Mouse (Mus musculus) liver, embryonic 14.5 days (tissue): ENCODE results near the gene Ltbr. TPM values are rescaled to one million over a fixed set of nuclear protein-coding genes. Genes with fewer than 3 reads are reported as not detected.
"Not testable (repeated sequence)": the region's sequence is repeated elsewhere in the genome, so short reads cannot be mapped to it uniquely, and the experiment has no call there.

Source experiments
- ATAC-seq: fragments of 200-750 bp; cut with Nextera tagmentation; 2 replicates; pipeline ENCODE4 v1.8.0; 2017; ENCODE audit warnings: moderate number of reproducible peaks, mild to moderate bottlenecking, moderate library complexity; ENCODE audit not compliant: insufficient read depth
- DNase-seq, 3 experiments: peaks; one replicate each; pipeline ENCODE4 v3.0.0-alpha.2; 2012 to 2013; ENCODE audit warnings: low read depth in 3 of 3, low spot score in 3 of 3
- H3K27ac ChIP-seq: fragments of 300-500 bp; sonication (generic); 2 replicates; pipeline ENCODE4 v1.5.1; 2014; ENCODE audit warnings: moderate library complexity, mild to moderate bottlenecking, control low read depth, inconsistent platforms
- H3K27me3 ChIP-seq: fragments of 300-500 bp; sonication (generic); 2 replicates; pipeline ENCODE4 v1.6.1; 2014; ENCODE audit warnings: mild to moderate bottlenecking, low read length, moderate library complexity; ENCODE audit not compliant: control insufficient read depth, insufficient read depth
- H3K36me3 ChIP-seq: fragments of 300-500 bp; sonication (generic); replicated peaks from 2 replicates; pipeline ENCODE4 v1.6.1; 2014; ENCODE audit warnings: low read depth; ENCODE audit not compliant: control insufficient read depth, insufficient read depth
- H3K4me1 ChIP-seq, 2 experiments: fragments of 200-500 bp in 1 of 2; fragments of 300-500 bp in 1 of 2; sonication (generic) in 1 of 2; replicated peaks; 2 replicates each; pipeline ENCODE4 v1.6.1; 2012 to 2014; ENCODE audit warnings: antibody characterized with exemption in 1 of 2, inconsistent platforms in 1 of 2, low read length in 1 of 2; ENCODE audit not compliant: control insufficient read depth in 2 of 2, insufficient read depth in 2 of 2
- H3K4me2 ChIP-seq: fragments of 300-500 bp; sonication (generic); 2 replicates; pipeline ENCODE4 v1.6.1; 2014; ENCODE audit warnings: low read depth, mild to moderate bottlenecking, control low read depth, moderate library complexity
- H3K4me3 ChIP-seq, 2 experiments: fragments of 200-500 bp in 1 of 2; fragments of 300-500 bp in 1 of 2; sonication (generic) in 1 of 2; 2 replicates each; pipeline ENCODE4 v1.5.1; 2012 to 2014; ENCODE audit warnings: low read depth in 2 of 2, low read length in 2 of 2, mild to moderate bottlenecking in 2 of 2, control low read depth in 1 of 2, inconsistent platforms in 1 of 2, moderate library complexity in 1 of 2; ENCODE audit not compliant: insufficient read depth in 1 of 2
- H3K9ac ChIP-seq: fragments of 300-500 bp; sonication (generic); replicated peaks from 2 replicates; pipeline ENCODE4 v1.6.1; 2014; ENCODE audit warnings: mild to moderate bottlenecking, control low read depth, moderate library complexity
- H3K9me3 ChIP-seq: fragments of 300-500 bp; sonication (generic); 2 replicates; pipeline ENCODE4 v1.6.1; 2016; ENCODE audit warnings: low read length, mixed read lengths; ENCODE audit not compliant: control insufficient read depth
- CTCF ChIP-seq: IDR thresholded peaks from 2 replicates; pipeline ENCODE4 v1.5.1; 2016; ENCODE audit warnings: antibody characterized with exemption, low read depth, control low read depth
- EP300 ChIP-seq: IDR thresholded peaks from 2 replicates; pipeline ENCODE4 v1.6.1; 2016; ENCODE audit warnings: antibody characterized with exemption, low read depth
- WGBS: fragments of 180-500 bp; shearing (Covaris S2); extraction: QIAGEN DNeasy Blood & Tissue Kit; methylation state at CpG from one replicate; pipeline ENCODE4 v1.1.7; 2014; ENCODE audit not compliant: insufficient replicate concordance; 5-methylcytosine and 5-hydroxymethylcytosine counted together
- polyA plus RNA-seq, 2 experiments: library from polyadenylated mRNA; depleted of rRNA in 1 of 2; stranded (reverse) in 1 of 2; unstranded in 1 of 2; fragments of >200 nt; fragmentation: Nextera tagmentation in 1 of 2; extraction: Ambion mirVana in 1 of 2; gene quantifications; 2 replicates each; pipeline versions ENCODE4 v1.2.1 to v1.2.3; 2012 to 2014

Ltbr gene
- polyA plus RNA-seq, 2 experiments: 12.3 to 15.2 TPM

DNA sequence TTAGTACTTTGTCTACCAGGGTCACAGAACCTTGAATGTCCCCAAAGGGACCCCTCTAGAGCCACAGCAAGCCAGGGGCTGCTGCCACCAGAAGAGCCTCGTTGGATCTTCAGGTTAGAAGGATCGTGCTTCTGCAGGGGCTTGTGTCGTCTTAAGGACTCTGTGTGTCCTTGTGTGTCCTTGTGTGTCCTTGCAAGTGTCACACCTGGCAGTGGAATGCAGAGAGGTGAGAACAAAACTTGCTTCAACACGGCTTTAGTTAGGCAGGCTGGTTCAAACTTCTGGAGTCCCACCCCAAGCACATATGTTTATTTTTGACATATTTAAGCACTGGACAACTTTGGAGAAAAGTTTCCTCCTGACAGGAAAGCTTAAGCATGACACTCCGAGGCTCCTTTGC is 25.0 kb downstream of the Ltbr start:
- ATAC-seq (no peak), DNase-seq (no peak)
- 54% methylated on average over 5 of the region's 5 CpGs for WGBS
- TF ChIP-seq EP300: no peak
- TF ChIP-seq CTCF: no peak
- H3K4me1 ChIP-seq: no peaks in the 10 kb centered on the region
- no peak overlapping the region for H3K9ac ChIP-seq
- H3K27ac ChIP-seq: no peak overlapping the region
- H3K4me3 ChIP-seq: no peak overlapping the region
- no peaks in the 10 kb centered on the region for H3K27me3 ChIP-seq
- no peaks in the 10 kb centered on the region for H3K9me3 ChIP-seq
- H3K36me3 ChIP-seq: no peaks in the 10 kb centered on the region
- H3K4me2 ChIP-seq: no peak overlapping the region

DNA sequence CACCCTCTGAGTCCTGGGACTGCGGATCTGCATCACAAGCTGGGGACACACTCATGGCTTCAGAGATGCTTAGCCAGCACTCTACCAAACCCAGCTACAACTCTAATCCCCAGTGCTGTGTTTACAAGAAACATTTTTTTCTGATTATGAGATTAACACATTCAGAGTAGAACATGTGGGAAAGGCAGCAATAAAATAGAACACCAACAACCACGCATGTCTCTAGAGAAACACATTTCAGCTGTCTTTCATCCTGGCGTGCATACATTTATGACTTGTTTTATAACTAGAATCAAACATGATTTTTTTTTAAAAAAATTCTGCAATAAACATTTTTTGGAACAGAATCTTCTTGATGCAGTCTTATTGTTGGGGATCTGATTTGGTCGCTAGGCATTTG is 26.7 kb downstream of the Ltbr start:
- DNase-seq (no peak), ATAC-seq (no peak)
- no peaks in the 10 kb centered on the region for H3K27me3 ChIP-seq
- no peak overlapping the region for H3K4me2 ChIP-seq
- H3K9me3 ChIP-seq: no peaks in the 10 kb centered on the region
- no peak overlapping the region for H3K4me3 ChIP-seq
- no peak overlapping the region for H3K27ac ChIP-seq
- H3K4me1 ChIP-seq: no peaks in the 10 kb centered on the region
- no peaks in the 10 kb centered on the region for H3K36me3 ChIP-seq
- no peak for TF ChIP-seq CTCF
- no peak overlapping the region for H3K9ac ChIP-seq
- 70% methylated on average over 4 of the region's 4 CpGs for WGBS

DNA sequence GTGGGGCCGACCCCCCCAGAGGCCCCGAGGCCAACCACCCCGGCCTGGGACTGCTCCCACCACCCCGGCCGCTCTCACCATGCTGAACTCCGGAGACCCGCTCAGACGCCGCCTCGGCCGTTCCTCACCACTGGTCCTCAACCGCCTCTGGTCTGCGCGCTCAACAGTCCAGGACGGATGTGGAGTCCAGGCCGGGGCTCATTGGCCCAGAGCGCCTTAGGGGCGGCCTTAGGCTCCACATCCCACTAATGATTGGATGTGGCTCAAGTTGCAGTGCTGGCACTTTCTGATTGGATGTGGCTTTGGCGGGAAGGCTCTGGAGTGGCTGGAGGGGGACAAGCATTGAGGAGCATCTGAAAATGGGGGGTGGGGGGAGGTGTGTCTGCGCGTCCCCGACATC is 27.8 kb downstream of the Ltbr start, which contains the start of gene Tuba3a:
TSS of gene Tuba3a (minus strand) at position 153 of the 400 bp plus-strand sequence.
- Histone ChIP-seq H3K9me3 (no peaks in the 10 kb centered on the region), H3K27me3 (no peaks in the 10 kb centered on the region), H3K4me2 (no peak within 1 kb of the TSS), H3K36me3 (no peaks in the 10 kb centered on the region), H3K9ac (no peak within 1 kb of the TSS), H3K4me1 (no peaks in the 10 kb centered on the region), H3K4me3 (no peak within 1 kb of the TSS), H3K27ac (no peak within 1 kb of the TSS)
- 80% methylated on average over 22 of the region's 22 CpGs for WGBS
- ATAC-seq (no peak), DNase-seq (no peak)
- TF ChIP-seq CTCF: no peak
- TF ChIP-seq EP300: no peak

DNA sequence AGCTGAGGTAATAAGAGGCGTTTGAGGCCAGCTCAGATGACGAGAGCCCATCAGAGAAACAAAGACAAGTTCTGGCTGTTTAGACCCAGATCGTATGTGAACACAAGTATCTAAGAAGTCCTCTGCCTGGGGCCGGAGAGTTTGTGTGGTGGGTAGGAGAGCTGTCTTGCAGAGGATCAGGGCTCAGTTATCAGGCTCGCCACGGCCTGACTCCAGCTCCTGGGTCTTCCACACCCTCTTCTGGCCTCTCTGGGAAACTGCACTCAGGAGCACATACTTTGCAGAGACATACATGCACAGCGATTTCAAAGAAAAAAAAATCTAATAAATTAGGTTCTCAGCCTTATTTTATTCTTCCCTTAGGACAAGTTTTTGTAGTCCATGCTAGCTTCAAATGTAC is 28.9 kb downstream of the Ltbr start:
- Histone ChIP-seq H3K9ac (no peak overlapping the region), H3K4me1 (no peaks in the 10 kb centered on the region), H3K27ac (no peak overlapping the region), H3K4me3 (no peak overlapping the region), H3K27me3 (no peaks in the 10 kb centered on the region), H3K4me2 (no peak overlapping the region), H3K36me3 (no peaks in the 10 kb centered on the region), H3K9me3 (no peaks in the 10 kb centered on the region)
- TF ChIP-seq CTCF (no peak), EP300 (no peak)
- WGBS: 71% methylated on average over 7 of the region's 7 CpGs
- ATAC-seq (no peak), DNase-seq (no peak)

DNA sequence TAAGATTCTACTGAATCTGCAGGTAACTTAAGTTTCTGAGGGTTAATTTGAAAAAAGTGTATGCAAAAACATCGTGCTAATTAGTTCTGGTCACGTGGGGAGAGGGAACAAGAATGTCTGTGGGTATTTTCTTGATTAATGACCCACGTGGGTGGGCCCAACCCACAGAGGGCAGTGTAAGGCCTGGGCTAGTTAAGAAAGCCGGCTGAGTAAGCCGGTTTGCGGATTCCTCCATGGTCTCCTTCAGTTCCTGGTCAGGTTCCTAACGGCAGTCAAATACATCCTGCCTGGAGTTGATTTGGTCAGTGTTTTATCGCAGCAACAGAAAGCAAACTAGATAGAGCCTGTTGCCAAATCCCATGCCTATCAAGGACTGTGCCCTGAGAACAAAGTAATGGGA is 29.4 kb downstream of the Ltbr start:
- Histone ChIP-seq H3K4me2 (no peak overlapping the region), H3K27ac (no peak overlapping the region), H3K36me3 (no peaks in the 10 kb centered on the region), H3K4me1 (no peaks in the 10 kb centered on the region), H3K4me3 (no peak overlapping the region), H3K9me3 (no peaks in the 10 kb centered on the region), H3K27me3 (no peaks in the 10 kb centered on the region), H3K9ac (no peak overlapping the region)
- TF ChIP-seq CTCF: no peak
- no peak for TF ChIP-seq EP300
- WGBS: 50% methylated on average over 8 of the region's 8 CpGs
- DNase-seq (no peak), ATAC-seq (no peak)

DNA sequence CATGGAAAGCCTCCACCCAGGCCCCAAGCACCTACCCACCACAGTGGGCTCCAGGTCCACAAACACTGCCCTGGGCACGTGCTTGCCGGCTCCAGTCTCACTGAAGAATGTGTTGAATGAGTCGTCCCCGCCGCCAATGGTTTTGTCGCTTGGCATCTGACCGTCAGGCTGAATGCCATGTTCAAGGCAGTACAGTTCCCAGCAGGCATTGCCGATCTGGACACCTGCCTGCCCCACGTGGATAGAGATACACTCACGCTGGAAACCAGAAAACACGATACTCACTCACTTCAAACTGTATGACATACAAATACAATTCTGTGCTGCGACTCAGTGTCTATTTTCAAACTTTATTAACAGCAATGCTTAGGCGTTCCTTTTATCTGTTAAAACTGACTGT is 31.0 kb downstream of the Ltbr start:
- H3K27me3 ChIP-seq, H3K36me3 ChIP-seq, ATAC-seq, H3K4me3 ChIP-seq, DNase-seq, H3K4me2 ChIP-seq, H3K9ac ChIP-seq, H3K9me3 ChIP-seq, H3K4me1 ChIP-seq, H3K27ac ChIP-seq: not testable (repeated sequence)
- 77% methylated on average over 13 of the region's 13 CpGs for WGBS
